Mouse (Mus musculus) megakaryocyte-erythroid progenitor cell, adult 5-6 weeks (primary cell): ENCODE data around the gene Zcwpw1. TPM values are rescaled to one million over a fixed set of nuclear protein-coding genes. Genes with fewer than 3 reads are reported as not detected.
A peak's percentile ranks its signal among the peaks of the same experiment; 100 is the strongest.

Source experiments
- ATAC-seq: replicated peaks from 2 replicates; pipeline ENCODE4 v1.8.0; 2016; ENCODE audit warnings: mild to moderate bottlenecking, inconsistent platforms; ENCODE audit not compliant: severe bottlenecking, poor library complexity, low FRiP score, low TSS enrichment
- total RNA-seq, 2 experiments: library from RNA; stranded (forward) in 1 of 2; stranded (reverse) in 1 of 2; fragments of 200-1000, 215-1000 nt in 1 of 2; fragments of >200 nt in 1 of 2; fragmentation: Nextera tagmentation in 1 of 2; gene quantifications; 2 replicates each; pipeline ENCODE4 v1.2.3; 2014 to 2017

Zcwpw1 gene
- total RNA-seq, 2 experiments from 2014 or later = 4.2 to 18.7 TPM

- ATAC-seq = no peak
These were observed 5.9 kb upstream of the Zcwpw1 start for GRCm38 (mm10) chr5:137781661-137782060.

- no peak for ATAC-seq
These were observed 4.6 kb upstream of the Zcwpw1 start for GRCm38 (mm10) chr5:137782776-137783522.

- ATAC-seq = no peak
These were observed 3.6 kb upstream of the Zcwpw1 start for GRCm38 (mm10) chr5:137783901-137784540.

GRCm38 (mm10) chr5:137784546-137784945 is 3.1 kb upstream of the Zcwpw1 start:
- ATAC-seq = no peak

DNA sequence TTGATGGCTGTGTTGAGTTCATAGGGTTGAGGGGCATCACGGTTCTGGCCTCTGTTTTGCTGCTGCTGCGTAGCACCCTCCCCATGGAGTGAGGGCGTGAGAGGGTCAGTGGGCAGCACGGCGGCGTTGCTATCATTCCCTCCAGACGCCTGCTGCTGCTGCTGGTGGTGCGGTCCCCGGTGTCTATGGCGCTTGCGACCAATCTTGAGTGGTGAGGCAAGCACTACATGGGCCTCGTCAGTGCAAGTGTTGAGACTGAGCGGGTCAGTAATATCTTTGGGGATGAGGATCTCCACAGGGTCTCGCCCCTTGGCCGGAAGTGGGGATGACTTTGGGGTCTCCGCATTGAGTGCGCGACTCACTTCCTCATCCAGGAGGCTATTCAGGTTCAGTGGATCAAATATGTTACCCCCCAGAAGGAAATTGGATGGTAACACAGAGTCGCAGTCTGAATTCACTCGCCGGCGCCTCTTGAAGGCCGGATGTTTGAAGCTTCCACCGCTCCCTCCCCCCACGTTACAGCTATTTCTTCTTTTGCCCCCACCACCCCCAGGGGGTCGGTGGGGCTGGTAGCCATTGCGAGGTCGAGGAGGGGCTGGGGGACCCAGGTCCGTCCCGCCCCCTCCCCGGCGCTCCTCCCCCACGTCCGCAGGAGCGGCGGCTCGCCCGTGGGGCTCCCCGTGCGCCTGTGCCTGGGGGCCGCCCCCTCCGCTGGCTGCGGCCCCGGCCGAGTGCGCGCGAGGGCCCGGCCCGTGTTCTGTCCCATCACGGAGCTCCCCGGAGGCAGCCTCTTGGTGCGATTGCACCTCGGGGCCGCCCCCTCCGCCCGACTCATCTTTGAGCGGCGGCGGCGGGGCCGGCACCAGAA is 2.2 kb upstream of the Zcwpw1 start:
- no peak for ATAC-seq

DNA sequence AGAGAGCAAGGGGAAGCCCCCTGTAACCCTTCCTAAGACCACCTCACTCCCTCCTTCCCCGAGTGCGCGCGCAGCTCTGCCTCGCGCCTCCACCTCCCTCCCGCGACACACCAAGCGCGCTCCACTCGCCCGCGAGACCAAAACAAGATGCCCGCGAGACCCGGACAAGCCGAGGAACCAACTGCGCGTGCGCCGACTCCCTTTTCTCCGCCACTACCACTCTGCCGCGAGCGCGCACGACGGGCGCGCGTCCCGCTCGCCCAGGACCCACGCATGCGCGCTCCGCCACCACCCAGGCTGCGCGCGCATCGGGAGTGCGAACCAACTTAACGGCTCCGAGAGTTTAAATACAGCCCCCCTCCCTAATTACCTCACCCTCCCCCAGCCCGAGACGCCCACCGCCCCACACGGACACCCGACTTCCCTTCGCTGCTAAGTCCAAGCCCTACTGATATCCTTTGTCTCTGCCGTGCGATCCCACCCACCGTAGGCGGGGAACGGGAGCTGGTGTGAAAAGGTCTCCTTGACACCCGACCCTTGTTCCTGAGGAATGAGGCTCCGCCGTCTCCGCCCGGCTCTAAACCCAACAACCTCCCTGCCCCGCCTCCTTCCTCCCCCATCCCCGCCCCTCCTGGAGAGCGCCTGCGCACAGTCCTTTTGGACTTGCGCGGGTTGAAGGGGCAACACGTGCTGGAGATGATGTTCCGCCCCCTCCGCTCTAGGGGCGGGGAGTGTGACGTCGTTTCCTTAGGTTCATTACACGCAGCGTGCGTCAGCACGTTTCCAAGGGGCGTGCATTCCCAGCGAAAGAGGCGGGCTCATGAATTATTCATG is 1.3 kb upstream of the Zcwpw1 start:
- peak; percentile 75 for ATAC-seq

DNA sequence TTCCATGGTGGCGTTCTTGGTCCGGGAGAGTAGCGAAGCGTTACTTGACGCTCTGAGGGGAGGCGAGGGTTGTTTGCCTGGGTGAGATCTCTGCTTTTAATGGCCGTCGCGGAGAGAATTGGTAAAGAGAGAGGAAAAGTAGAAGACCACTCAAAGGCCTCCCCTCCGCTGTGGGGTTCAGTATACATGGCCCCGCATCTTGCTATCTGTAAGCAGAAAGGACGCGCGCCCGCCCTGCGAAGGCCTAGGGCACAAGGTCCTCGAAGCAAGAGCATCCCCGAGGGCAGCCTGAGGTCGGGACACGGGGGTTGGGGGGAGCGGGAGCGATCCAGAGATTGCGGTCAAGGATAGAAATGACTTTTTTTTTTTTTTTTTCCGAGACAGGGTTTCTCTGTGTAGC is 573 bp downstream of the Zcwpw1 start:
- no peak for ATAC-seq

- no peak for ATAC-seq
These were observed 1.4 kb downstream of the Zcwpw1 start for GRCm38 (mm10) chr5:137788946-137789531.

- ATAC-seq = no peak
These were observed 4.0 kb downstream of the Zcwpw1 start for GRCm38 (mm10) chr5:137791553-137791952.

DNA sequence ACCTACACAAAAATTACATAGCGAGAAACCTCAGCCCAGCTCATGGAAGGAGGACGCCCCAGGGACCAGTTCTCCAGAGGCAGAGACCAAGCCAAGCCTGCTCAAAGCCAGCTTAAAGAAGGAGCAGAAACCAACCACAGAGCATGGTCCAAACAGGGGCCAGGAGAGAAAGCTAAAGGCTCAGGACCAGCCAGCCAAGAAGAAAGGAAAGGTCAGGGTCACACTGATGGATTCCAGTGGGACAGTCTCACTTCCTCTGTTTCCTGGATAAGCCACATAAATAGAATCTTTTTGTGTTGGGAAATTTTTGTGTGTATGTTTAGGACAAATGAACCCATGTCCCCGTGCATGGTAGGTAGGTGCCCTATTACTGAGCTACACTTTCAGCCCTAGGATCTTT is 9.0 kb downstream of the Zcwpw1 start:
- no peak for ATAC-seq

GRCm38 (mm10) chr5:137800917-137801316 is 13.3 kb downstream of the Zcwpw1 start:
- ATAC-seq = no peak

DNA sequence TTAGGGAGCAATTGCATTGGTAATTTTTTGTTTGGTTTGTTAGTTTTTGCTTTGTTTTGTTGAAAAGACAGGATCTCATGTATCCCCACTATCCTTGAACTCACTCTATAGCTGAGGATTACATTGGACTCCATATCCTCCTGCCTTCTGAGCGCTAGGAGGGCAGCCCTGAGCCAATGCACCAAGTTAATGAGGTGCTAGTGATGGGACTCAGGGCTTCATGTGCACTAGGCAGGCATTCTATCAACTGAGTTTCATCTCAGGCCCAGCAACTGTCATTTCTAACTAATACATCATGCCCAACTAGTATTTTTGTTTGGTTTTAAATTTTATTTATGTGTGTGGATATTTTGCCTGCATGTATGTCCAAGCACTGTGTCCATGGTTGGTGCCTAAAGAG is 18.6 kb downstream of the Zcwpw1 start:
- ATAC-seq = no peak

DNA sequence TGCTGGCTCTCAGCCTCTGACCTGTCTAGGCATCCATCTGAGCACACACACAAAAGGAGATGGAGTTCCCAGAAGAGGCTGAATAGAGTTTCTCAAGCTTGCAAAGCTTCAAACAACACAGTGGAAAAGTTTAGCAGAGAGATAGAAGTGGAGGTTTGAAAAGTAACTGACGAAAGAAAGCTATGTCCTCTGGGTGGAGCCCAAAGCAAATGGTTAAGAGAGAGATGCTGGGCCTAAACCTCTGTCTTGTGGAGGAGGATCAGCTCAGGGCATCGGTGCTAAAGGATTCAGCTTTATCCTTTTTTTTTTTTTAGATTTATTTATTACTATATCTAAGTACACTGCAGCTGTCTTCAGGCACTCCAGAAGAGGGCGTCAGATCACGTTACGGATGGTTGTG is 20.7 kb downstream of the Zcwpw1 start:
- no peak for ATAC-seq

DNA sequence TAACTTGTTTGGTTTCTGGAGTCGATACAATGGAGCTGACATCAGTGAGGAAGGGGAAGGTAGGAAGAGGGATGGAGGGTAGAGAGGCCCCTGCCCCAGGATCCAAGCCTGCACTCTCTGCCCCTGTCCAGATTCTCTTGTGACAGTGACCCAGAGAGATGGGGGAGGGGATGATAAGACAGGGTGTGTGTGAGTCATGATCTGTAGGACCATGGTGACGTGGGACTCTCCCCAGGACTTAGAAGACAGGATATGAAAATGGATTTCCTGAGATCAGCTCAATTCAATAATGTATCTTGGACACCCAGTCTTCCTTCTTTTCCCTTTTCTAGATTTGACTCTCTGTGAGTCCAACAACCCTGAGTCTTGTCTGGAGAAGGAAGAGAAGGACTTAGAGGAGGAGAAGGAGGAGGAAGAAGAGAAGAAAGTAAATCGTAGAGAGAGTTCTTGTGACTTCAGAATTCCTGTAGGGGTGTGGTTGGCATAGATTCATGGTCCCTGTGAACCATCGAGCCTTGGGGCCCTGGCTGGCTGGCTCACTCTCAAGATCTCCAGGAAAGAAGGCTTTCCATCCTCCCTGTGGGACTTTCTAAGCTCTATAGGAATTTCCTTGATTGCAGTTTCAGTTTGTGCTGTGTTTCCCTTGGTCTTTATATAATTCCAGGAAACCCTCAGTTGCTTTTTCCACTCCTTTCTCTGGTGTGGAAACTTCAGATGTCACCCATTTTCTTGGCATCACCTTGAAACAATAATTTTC is 30.0 kb downstream of the Zcwpw1 start:
- ATAC-seq = no peak

DNA sequence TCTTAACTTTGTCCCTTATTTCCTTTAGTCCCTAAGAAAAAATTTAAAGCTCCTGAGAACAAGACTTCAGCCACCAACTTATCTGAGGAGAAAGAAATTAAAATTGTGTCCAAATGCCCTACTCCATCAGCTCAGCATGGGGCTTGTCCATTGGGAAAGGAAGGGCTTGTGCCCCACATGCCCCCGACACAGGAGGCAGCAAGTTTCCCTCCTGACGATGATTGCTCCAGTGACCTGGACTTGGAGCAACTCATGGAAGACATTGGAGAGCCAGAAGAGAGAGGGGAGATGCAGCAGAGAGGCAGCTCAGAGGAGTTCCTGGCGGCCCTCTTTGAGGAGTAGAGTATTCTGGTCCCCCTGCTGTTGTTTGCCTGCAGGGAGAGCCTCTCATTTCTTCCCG is 34.5 kb downstream of the Zcwpw1 start:
- no peak for ATAC-seq

DNA sequence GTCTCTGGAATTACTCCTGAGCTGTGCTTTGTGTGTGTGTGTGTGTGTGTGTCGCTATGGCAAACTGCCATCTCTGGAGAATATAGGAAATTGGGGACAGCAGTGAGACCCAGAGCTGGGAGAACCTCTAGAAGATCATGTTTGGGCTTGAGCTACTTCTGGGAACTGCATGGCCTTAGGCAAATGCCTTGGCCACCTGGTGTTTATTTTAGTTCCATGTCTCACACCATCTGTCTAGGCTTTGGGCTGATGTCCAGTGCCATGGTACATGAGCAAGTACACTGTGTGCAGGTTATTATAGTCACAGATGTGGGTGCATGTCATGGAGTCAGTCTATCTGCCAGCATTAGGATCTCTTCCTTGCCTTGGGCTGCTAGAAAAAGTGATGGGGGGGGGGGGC is 35.0 kb downstream of the Zcwpw1 start:
- no peak for ATAC-seq

DNA sequence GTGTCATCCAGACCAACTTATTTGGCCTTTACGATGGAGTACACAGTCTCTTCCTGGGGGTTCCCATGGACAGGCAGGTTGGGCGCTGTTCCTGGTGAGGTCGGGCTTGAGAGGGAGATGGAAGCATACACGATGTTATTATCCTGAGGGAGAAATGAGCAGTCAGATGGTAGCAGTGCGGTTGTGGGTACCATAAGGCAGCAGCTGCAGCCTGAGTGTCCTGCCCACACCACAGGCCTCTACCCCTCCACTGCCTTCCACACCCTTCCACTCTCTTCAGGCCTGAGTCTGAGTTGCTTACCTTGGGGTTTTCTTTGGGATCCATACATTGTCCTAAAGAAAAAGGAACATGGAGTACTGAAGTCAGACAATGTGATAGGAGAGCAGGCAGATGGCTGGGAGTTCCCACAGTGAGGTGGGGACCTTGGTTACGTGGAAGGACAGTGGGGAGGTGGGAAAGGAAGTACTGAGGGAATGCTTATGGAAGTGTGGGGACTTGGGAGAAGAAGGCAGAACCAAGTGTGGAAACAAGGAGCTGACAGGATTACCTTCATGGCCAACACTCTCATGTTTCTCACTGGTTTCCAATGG is 36.0 kb downstream of the Zcwpw1 start:
- ATAC-seq = no peak

- ATAC-seq = no peak
These were observed 37.4 kb downstream of the Zcwpw1 start for GRCm38 (mm10) chr5:137825030-137825429.
